Mouse (Mus musculus) midbrain, embryonic 16.5 days (tissue): Measurements from ENCODE around the gene Nfib. TPM values are rescaled to one million over a fixed set of nuclear protein-coding genes. Genes with fewer than 3 reads are reported as not detected.
A peak's percentile ranks its signal among the peaks of the same experiment; 100 is the strongest.

ENCODE experiments used
- ATAC-seq: fragments of 200-750 bp; cut with Nextera tagmentation; 2 replicates; pipeline ENCODE4 v1.8.0; 2017; ENCODE audit warnings: moderate TSS enrichment
- H3K27ac ChIP-seq: fragments of 300-500 bp; sonication (generic); 2 replicates; pipeline ENCODE4 v1.5.1; 2014; ENCODE audit warnings: mild to moderate bottlenecking, low read length, mixed read lengths
- H3K27me3 ChIP-seq: fragments of 300-500 bp; sonication (generic); 2 replicates; pipeline ENCODE4 v1.6.1; 2014; ENCODE audit warnings: low read depth, low read length, mixed read lengths; ENCODE audit not compliant: control insufficient read depth, insufficient read depth
- H3K36me3 ChIP-seq: fragments of 300-500 bp; sonication (generic); 2 replicates; pipeline ENCODE4 v1.6.1; 2014; ENCODE audit warnings: mild to moderate bottlenecking, low read length, moderate library complexity, mixed read lengths; ENCODE audit not compliant: control insufficient read depth, insufficient read depth
- H3K4me1 ChIP-seq: fragments of 300-500 bp; sonication (generic); 2 replicates; pipeline ENCODE4 v1.6.1; 2014; ENCODE audit warnings: mild to moderate bottlenecking, low read length, mixed read lengths; ENCODE audit not compliant: control insufficient read depth, insufficient read depth
- H3K4me2 ChIP-seq: fragments of 300-500 bp; sonication (generic); 2 replicates; pipeline ENCODE4 v1.6.1; 2014; ENCODE audit warnings: mild to moderate bottlenecking, low read length, mixed read lengths
- H3K4me3 ChIP-seq: fragments of 300-500 bp; sonication (generic); 2 replicates; pipeline ENCODE4 v1.5.1; 2014; ENCODE audit warnings: low read depth, mild to moderate bottlenecking, low read length, moderate library complexity, mixed read lengths
- H3K9ac ChIP-seq: fragments of 300-500 bp; sonication (generic); 2 replicates; pipeline ENCODE4 v1.6.1; 2014; ENCODE audit warnings: low read depth, low read length, mixed read lengths
- H3K9me3 ChIP-seq: fragments of 300-500 bp; sonication (generic); replicated peaks from 2 replicates; pipeline ENCODE4 v1.6.1; 2014; ENCODE audit warnings: mild to moderate bottlenecking, low read length, mixed read lengths; ENCODE audit not compliant: control insufficient read depth, poor library complexity, severe bottlenecking
- WGBS: fragments of 180-500 bp; shearing (Covaris S2); extraction: QIAGEN DNeasy Blood & Tissue Kit; methylation state at CpG from one replicate; pipeline ENCODE4 v1.1.7; 2014; 5-methylcytosine and 5-hydroxymethylcytosine counted together
- polyA plus RNA-seq: library from polyadenylated mRNA; unstranded; fragments of >200 nt; fragmentation: Nextera tagmentation; extraction: Ambion mirVana; gene quantifications from 2 replicates; pipeline ENCODE4 v1.2.1, GENCODE M21; 2015

The Nfib gene
- polyA plus RNA-seq, 1 experiment from 2014 or later: 47.2 TPM

DNA sequence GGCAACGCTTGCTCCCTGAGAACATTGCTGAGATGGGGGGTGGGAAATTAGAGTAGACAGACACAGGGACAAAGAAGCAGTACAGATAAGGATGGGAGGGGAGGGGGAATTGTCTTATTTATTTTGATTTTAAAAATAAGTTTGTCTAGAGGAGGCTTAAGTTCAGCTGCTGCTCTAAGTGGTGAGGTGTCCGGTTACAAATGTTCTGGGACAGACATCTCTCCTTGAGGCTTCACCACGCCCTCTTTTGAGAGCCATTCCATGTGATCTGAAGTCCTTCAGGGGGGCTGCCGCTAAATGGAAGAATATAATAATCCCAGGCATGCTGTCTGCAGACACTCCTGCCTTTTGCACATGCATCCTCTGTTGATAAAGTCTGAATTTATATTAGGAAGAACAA, 107.1 kb downstream of the Nfib start:
- Histone ChIP-seq H3K27ac (no peak overlapping the region), H3K36me3 (no peaks in the 10 kb centered on the region), H3K27me3 (no peaks in the 10 kb centered on the region), H3K4me3 (no peak overlapping the region), H3K9ac (no peak overlapping the region), H3K4me2 (no peak overlapping the region), H3K9me3 (no peaks in the 10 kb centered on the region), H3K4me1 (no peaks in the 10 kb centered on the region)
- no peak for ATAC-seq
- WGBS: 62% methylated on average over 4 of the region's 4 CpGs

DNA sequence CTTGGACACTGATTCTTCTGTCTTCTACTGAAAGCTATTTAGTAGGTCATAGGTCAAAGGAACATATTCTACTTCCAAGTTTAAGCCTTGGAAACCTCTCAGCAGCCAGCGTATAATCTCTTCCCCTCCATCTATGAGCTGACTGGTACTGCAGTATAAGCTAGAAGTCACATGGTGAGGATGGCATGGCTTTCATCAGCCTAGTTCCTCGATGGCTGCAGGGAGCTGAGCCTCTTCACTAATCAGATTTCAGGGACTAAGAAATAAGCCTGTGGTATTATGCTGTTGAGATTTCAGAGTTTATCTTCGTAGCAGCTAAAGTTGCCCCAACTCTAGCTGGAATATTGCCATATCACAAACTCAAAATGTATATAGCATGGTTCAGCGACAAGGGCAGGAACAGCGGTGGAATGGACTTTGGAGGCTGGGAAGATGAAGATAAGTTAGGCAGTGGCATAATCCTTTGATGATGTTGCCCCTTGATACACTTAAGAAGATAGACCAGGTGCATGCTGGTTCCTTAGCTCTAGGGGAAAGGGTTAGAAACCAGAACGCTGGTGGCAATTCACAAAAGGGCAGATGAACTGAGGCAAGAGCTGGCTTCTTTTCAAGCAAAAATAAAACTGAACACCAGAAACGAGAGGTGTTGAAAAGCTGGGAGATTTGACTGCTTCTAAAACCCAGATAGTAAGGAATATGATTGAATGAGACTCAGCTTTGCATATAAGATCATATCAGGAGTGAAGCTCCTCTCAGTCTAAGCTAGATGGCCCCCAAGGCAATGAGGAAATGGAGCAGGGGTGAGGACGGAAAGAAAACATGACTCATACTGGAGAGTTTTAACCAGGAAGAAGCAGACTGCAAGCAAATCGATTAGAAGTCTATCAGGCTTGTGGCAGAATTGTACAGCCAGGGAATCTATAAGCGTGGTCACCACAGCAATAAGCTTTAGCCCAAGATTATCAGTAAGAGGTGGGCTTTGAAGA, 111.6 kb downstream of the Nfib start:
- Histone ChIP-seq H3K27ac (no peak overlapping the region), H3K9me3 (no peaks in the 10 kb centered on the region), H3K4me1 (no peaks in the 10 kb centered on the region; the same call in 1 of the 2 replicates), H3K27me3 (no peaks in the 10 kb centered on the region), H3K4me3 (no peak overlapping the region), H3K9ac (no peak overlapping the region), H3K4me2 (no peak overlapping the region), H3K36me3 (no peaks in the 10 kb centered on the region)
- no peak for ATAC-seq
- WGBS: 65% methylated on average over 10 of the region's 10 CpGs

DNA sequence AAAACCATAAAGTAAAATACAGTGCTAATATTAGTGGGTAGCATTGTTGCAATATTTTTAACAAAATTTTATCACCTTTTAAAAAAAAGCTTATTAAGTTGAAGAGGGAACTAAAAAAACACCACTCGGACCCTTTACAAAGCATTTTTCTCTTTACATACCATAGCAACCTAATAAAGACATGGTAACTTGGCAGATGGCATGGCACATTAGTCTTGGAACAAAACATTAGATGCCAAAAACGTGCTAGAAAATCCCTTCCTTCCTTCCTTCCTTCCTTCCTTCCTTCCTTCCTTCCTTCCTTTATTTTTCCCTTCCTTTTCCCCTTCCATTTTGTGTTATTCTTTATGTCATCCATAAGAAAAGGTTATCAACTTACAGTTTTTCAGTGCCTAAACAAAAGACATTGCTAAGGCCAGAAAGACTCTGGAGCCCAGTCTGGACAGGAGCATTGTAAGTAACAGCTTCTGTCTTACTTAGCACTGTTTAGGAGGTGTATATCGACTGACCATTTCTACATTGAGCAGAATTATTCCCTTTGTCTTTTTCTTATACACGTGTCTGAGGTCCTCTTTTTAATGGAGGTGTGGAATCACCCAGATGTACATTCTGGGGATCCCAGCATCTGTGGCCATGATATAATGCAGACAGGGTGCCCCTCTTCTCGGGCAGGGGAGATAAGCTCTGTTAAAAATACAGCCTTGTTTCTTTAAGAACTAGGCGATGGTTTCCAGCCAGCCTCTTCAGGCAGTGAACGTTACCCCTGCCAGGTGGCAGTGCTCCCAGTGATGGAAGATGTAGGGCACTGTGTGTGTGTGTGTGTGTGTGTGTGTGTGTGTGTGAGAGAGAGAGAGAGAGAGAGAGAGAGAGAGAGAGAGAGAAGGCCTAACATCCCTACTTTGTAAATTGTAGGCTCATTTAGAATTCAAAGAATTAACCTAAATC, 113.2 kb downstream of the Nfib start:
- WGBS: 44% methylated on average over 7 of the region's 7 CpGs
- no peaks in the 10 kb centered on the region for H3K9me3 ChIP-seq
- no peak overlapping the region for H3K4me2 ChIP-seq
- no peak overlapping the region for H3K4me3 ChIP-seq
- no peaks in the 10 kb centered on the region for H3K27me3 ChIP-seq
- H3K27ac ChIP-seq: peak overlapping the region; percentile 47; the same call in 1 of the 2 replicates
- ATAC-seq: peak; percentile 66
- H3K36me3 ChIP-seq: no peaks in the 10 kb centered on the region
- H3K4me1 ChIP-seq: no peaks in the 10 kb centered on the region; the same call in 1 of the 2 replicates
- no peak overlapping the region for H3K9ac ChIP-seq

DNA sequence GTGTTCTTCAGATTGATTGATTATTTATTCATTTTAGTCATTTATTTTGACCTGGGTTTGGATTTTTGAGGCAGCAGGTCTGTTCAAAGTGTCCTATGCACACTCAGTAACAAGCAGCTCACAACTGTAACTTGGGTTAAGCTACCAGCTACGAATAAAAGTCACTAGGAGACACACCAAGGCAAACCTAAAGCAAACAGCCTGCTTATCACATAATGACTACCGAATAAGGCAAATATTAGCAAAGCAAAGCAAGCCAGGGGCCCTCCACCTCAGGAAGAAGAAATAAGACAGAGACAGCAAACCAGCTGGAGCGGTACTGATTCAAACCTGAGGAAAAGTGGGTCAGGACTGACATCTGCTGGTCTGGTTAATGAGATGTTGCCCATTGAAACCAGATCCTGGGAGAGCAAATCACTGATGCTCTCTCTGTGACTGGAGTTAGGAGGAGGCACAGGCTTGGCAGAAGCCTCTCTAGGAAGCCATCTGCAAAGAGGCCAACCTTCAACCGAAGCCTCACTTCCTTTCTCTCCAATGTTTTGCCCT, 116.1 kb downstream of the Nfib start:
- Histone ChIP-seq H3K9ac (no peak overlapping the region), H3K27ac (no peak overlapping the region), H3K4me1 (no peaks in the 10 kb centered on the region; the same call in 1 of the 2 replicates), H3K27me3 (no peaks in the 10 kb centered on the region), H3K36me3 (no peaks in the 10 kb centered on the region), H3K4me2 (no peak overlapping the region), H3K4me3 (no peak overlapping the region), H3K9me3 (no peaks in the 10 kb centered on the region)
- 29% methylated on average over 4 of the region's 4 CpGs for WGBS
- peak; percentile 88 for ATAC-seq

DNA sequence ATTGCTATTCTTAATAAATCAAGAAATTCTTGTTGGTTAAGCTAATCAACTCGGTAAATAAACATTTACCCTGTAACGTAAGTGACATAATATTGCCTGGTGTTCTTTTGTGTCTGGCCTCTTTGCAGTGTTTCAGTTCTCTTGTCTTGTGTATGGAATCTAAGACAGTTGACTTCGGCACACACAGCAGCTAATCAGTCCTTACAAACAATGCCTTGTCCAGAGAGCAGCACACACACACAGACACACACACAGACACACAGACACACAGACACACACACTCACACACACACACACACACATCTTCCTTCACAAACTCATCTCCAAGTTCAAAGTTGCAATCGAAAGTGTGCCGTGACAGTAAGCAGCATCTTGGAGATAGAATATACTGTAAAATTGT, 116.8 kb downstream of the Nfib start:
- WGBS: 66% methylated on average over 5 of the region's 5 CpGs
- Histone ChIP-seq H3K4me1 (no peaks in the 10 kb centered on the region; the same call in 1 of the 2 replicates), H3K9ac (no peak overlapping the region), H3K9me3 (no peaks in the 10 kb centered on the region), H3K36me3 (no peaks in the 10 kb centered on the region), H3K4me3 (no peak overlapping the region), H3K27ac (no peak overlapping the region), H3K4me2 (no peak overlapping the region), H3K27me3 (no peaks in the 10 kb centered on the region)
- ATAC-seq: no peak

DNA sequence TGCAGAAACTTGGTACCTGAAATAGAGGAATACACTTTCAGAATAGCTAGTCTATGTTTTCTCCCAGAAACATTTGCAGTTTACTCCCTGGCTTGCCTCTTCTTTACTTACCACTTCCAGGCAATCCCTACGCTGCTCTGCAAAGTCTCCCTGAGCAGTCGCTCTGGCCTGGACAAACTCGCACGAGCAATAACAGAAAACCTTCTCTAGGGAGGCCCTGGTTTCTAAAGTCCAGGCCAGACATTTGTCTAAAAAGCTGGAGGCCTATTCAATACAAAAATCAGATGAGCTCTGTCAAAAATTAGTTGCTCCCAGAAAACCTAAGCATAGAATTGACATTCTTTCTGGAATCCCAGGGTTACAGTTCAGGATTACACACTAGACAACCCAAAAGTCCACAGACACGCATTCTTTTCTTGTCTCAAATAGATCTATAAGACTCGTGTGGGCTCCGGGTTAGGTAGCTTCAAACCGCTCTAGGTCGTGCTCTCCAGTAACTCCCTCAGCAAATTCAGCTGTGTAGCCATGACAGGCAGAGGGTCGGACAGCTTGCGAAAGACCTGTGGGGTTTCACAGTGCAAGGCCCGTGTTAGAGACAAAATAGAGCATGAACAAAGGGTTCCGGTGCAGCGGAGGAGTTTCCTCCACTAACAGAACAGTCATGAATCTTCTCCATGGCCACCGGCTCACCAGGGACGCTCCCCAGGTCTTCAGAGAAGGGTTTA, 118.2 kb downstream of the Nfib start:
- no peaks in the 10 kb centered on the region; the same call in 1 of the 2 replicates for H3K4me1 ChIP-seq
- peak overlapping the region; percentile 1; the same call in 1 of the 2 replicates for H3K4me2 ChIP-seq
- no peaks in the 10 kb centered on the region for H3K9me3 ChIP-seq
- no peak for ATAC-seq
- H3K36me3 ChIP-seq: no peaks in the 10 kb centered on the region
- WGBS: 49% methylated on average over 16 of the region's 16 CpGs
- no peaks in the 10 kb centered on the region for H3K27me3 ChIP-seq
- no peak overlapping the region for H3K27ac ChIP-seq
- H3K4me3 ChIP-seq: no peak overlapping the region
- H3K9ac ChIP-seq: no peak overlapping the region

DNA sequence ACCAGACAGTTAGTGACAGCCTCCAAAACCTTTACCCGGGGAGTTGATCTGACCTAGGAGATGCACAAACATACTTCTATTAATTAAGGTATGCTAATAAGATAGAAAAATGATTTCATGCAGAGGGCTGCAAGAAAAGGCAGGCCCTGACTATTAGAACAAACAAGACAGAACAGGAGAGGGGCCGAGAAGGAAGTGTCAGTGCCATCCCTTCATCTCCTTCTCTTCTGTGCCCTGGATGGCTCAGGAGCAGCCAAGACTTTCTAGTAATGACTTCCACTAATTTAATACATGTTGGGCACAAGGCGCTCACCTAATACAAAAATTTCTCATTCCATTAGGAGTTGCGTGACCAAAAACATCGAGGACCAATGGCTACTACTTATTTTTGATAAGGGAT, 118.9 kb downstream of the Nfib start:
- H3K36me3 ChIP-seq: no peaks in the 10 kb centered on the region
- no peak overlapping the region for H3K9ac ChIP-seq
- H3K27me3 ChIP-seq: no peaks in the 10 kb centered on the region
- no peak overlapping the region for H3K4me2 ChIP-seq
- no peaks in the 10 kb centered on the region for H3K9me3 ChIP-seq
- H3K4me1 ChIP-seq: no peaks in the 10 kb centered on the region
- 86% methylated on average over 5 of the region's 5 CpGs for WGBS
- no peak overlapping the region for H3K27ac ChIP-seq
- no peak overlapping the region for H3K4me3 ChIP-seq
- no peak for ATAC-seq

DNA sequence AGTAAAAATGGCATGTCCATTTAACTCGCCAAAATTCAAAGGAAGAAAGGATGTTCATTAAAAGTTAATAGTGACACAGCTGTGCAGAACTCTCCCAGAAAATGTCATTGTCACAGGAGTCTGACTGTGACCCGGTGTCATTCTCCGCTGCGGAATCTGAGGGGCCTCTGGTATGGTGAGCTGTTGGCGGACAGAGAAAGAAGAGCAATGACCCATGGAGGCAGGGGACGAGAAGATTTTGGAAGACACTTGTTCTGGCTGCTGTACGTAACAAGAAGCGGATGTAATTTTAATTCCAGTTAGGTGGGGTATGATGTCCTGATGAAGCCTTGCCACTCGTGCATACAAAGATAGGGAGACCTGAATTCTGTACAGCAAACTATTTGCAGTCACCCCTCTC, 120.0 kb downstream of the Nfib start:
- Histone ChIP-seq H3K4me2 (no peak overlapping the region), H3K27ac (no peak overlapping the region)
- WGBS: 57% methylated on average over 9 of the region's 9 CpGs

More for the DNA sequence above, 120.0 kb downstream of the Nfib start:
- Histone ChIP-seq H3K9ac (no peak overlapping the region), H3K36me3 (no peaks in the 10 kb centered on the region), H3K9me3 (no peaks in the 10 kb centered on the region), H3K4me1 (no peaks in the 10 kb centered on the region), H3K4me3 (no peak overlapping the region), H3K27me3 (no peaks in the 10 kb centered on the region)
- ATAC-seq: no peak
